ENCODE assay signal across 8 mouse cellular contexts in the genomic region with DNA sequence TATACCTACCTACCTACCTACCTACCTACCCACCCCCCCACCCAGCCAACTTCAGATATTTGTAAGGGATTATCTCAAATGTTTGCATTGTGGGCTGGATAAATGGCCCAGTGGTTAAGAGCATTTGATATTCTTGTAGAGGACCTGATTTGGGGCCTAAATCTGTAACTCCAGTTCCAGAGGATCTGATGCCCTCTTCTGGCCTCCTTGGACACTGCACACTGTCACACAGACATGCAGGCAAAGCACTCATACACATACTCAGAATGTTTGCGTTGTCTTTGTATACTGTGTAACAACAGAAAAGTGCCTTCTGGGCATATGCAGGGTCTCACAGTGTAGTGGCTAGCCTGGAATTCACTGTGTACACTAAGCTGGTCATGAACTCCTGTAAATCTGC.
DNase-seq lines count a peak whose midpoint lies in the region; ATAC-seq and TF ChIP-seq lines count a peak whose summit lies in the region.

No protein-coding gene starts in this region.

- no peaks in the 10 kb centered on the region for H3K4me1 ChIP-seq in hindbrain, embryonic 11.5 days (replicated peaks; ENCODE audit: control insufficient read depth, insufficient read depth, low read length)
- no peaks in the 10 kb centered on the region for H3K4me1 ChIP-seq in hindbrain, embryonic 12.5 days
- H3K4me1 ChIP-seq in midbrain, embryonic 15.5 days: no peaks in the 10 kb centered on the region
- peaks cover 10% of the 10 kb centered on the region; the same call in 1 of the 2 replicates for H3K4me1 ChIP-seq in heart, embryonic 11.5 days (ENCODE audit: control insufficient read depth, insufficient read depth, low read length)

- in situ Hi-C loops in Patski (cut with MboI; ENCODE audit: low pct_unique_long_range_greater_than_20kb): loop anchor here (5.0 to 10.0 kb wide), 2 partner anchors 304 to 341 kb away; no protein-coding TSS in a partner anchor

- TF ChIP-seq CTCF in Patski (IDR thresholded peaks at IDR 0.05): peak; percentile 69

- no peaks in the 10 kb centered on the region for H3K36me3 ChIP-seq in hindbrain, embryonic 11.5 days (ENCODE audit: control insufficient read depth, insufficient read depth, low read length)
- H3K36me3 ChIP-seq in hindbrain, embryonic 12.5 days: 0 out of 2 replicates have a peak, but pooled peaks cover 2% of the 10 kb centered on the region
- H3K36me3 ChIP-seq in midbrain, embryonic 15.5 days (replicated peaks): no peaks in the 10 kb centered on the region
- no peaks in the 10 kb centered on the region for H3K36me3 ChIP-seq in heart, embryonic 11.5 days (ENCODE audit: control insufficient read depth, insufficient read depth, low read length)

- H3K27me3 ChIP-seq in hindbrain, embryonic 11.5 days (ENCODE audit: control insufficient read depth, insufficient read depth, low read length): no peaks in the 10 kb centered on the region
- H3K27me3 ChIP-seq in hindbrain, embryonic 12.5 days: no peaks in the 10 kb centered on the region
- no peaks in the 10 kb centered on the region for H3K27me3 ChIP-seq in Patski
- no peaks in the 10 kb centered on the region for H3K27me3 ChIP-seq in midbrain, embryonic 15.5 days (replicated peaks)
- no peaks in the 10 kb centered on the region for H3K27me3 ChIP-seq in heart, embryonic 11.5 days (ENCODE audit: control insufficient read depth, insufficient read depth, low read length)

- CTCF ChIA-PET in Patski (lab: Charles Lee): interaction anchor here (1.5 kb wide), 1 partner anchor 11 kb away, joined by 3 read pairs; no protein-coding TSS in a partner anchor

- H3K27ac ChIP-seq in hindbrain, embryonic 11.5 days (ENCODE audit: low read depth, low read length): no peak overlapping the region
- no peak overlapping the region for H3K27ac ChIP-seq in hindbrain, embryonic 12.5 days
- H3K27ac ChIP-seq in midbrain, embryonic 15.5 days: no peak overlapping the region
- no peak overlapping the region for H3K27ac ChIP-seq in heart, embryonic 11.5 days (ENCODE audit: low read depth, low read length)

- 91% methylated on average over 1 of the region's 1 CpGs for WGBS in hindbrain, embryonic 11.5 days
- WGBS in hindbrain, embryonic 12.5 days: 88% methylated on average over 1 of the region's 1 CpGs
- WGBS in midbrain, embryonic 15.5 days: 95% methylated on average over 1 of the region's 1 CpGs
- WGBS in heart, embryonic 11.5 days (ENCODE audit: insufficient replicate concordance): 77% methylated on average over 1 of the region's 1 CpGs

- no peak overlapping the region for H3K4me2 ChIP-seq in hindbrain, embryonic 11.5 days (replicated peaks; ENCODE audit: low read depth, low read length)
- no peak overlapping the region for H3K4me2 ChIP-seq in hindbrain, embryonic 12.5 days (replicated peaks)
- H3K4me2 ChIP-seq in midbrain, embryonic 15.5 days: no peak overlapping the region
- no peak overlapping the region for H3K4me2 ChIP-seq in heart, embryonic 11.5 days

- no peak overlapping the region for H3K4me3 ChIP-seq in hindbrain, embryonic 11.5 days (ENCODE audit: low read depth, low read length)
- H3K4me3 ChIP-seq in hindbrain, embryonic 12.5 days: no peak overlapping the region
- H3K4me3 ChIP-seq in midbrain, embryonic 15.5 days: no peak overlapping the region
- no peak overlapping the region for H3K4me3 ChIP-seq in heart, embryonic 11.5 days (ENCODE audit: low read depth, low read length)

- ATAC-seq in hindbrain, embryonic 11.5 days (ENCODE audit: low FRiP score): no peak
- no peak for ATAC-seq in hindbrain, embryonic 12.5 days (ENCODE audit: low FRiP score)
- no peak for ATAC-seq in Patski
- no peak for ATAC-seq in midbrain, embryonic 15.5 days (replicated peaks)
- no peak for ATAC-seq in frontal cortex, adult (ENCODE audit: low TSS enrichment)
- ATAC-seq in heart, embryonic 11.5 days (replicated peaks; ENCODE audit: insufficient number of reproducible peaks, low FRiP score, low TSS enrichment): no peak

- H3K9ac ChIP-seq in hindbrain, embryonic 11.5 days (ENCODE audit: low read depth, low read length): no peak overlapping the region
- H3K9ac ChIP-seq in hindbrain, embryonic 12.5 days: no peak overlapping the region
- H3K9ac ChIP-seq in midbrain, embryonic 15.5 days: no peak overlapping the region
- no peak overlapping the region for H3K9ac ChIP-seq in heart, embryonic 11.5 days (ENCODE audit: low read depth, low read length)

- no peaks in the 10 kb centered on the region for H3K9me3 ChIP-seq in hindbrain, embryonic 11.5 days (ENCODE audit: control insufficient read depth, low read length)
- no peaks in the 10 kb centered on the region for H3K9me3 ChIP-seq in hindbrain, embryonic 12.5 days (replicated peaks)
- no peaks in the 10 kb centered on the region for H3K9me3 ChIP-seq in midbrain, embryonic 15.5 days
- no peaks in the 10 kb centered on the region for H3K9me3 ChIP-seq in heart, embryonic 11.5 days (replicated peaks; ENCODE audit: control insufficient read depth, low read length)

- POLR2A ChIA-PET in Patski (lab: Charles Lee): no interaction called here

- peak; percentile 17 for DNase-seq in hindbrain, embryonic 11.5 days (ENCODE audit: low spot score)
- DNase-seq in 416B (ENCODE audit: low read depth) (peak; percentile 65), Patski (ENCODE audit: low read depth, low spot score) (no peak)
- DNase-seq in lung, postnatal 10 days: peak; percentile 47
